Mouse (Mus musculus): ENCODE measurements around the gene Tenm4.
A peak's percentile ranks its signal among the peaks of the same experiment; 100 is the strongest.

Gene Tenm4

GRCm38 (mm10) chr7:96170924-96171595 lies at the start of gene Tenm4:
Gene Tenm4 (plus strand): TSS chr7:96171246.
- DNase-seq, result no peak

GRCm38 (mm10) chr7:96130763-96131162 lies 40.3 kb upstream of the Tenm4 start:
- DNase-seq, result no peak

DNA sequence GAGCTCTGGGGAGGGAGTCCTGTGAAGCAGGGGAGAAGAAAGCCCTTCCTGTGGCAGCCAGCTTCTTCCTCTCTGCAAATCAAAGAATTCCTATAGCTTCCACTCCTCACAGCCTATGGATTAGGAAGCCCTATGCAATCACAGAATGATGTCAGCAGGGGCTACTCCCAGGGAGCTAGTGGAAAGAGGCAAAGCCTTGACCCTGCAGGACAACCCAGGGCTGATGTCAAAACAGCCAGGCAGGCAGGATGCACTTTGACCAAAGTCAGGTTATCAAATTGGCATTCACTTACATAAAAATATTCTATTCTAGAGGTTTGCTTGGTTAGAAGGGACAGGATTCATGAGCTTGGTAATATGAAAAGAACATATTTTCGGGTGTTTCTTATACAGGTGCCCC lies 39.9 kb upstream of the Tenm4 start:
- DNase-seq, result no peak

- peak; percentile 49 to 53 for DNase-seq
Observed at GRCm38 (mm10) chr7:96136497-96136961, 34.5 kb upstream of the Tenm4 start.

- no peak for DNase-seq
Observed at GRCm38 (mm10) chr7:96141876-96142275, 29.2 kb upstream of the Tenm4 start.

GRCm38 (mm10) chr7:96142973-96143596 lies 28.0 kb upstream of the Tenm4 start:
- DNase-seq, result peak; percentile 84 to 86

DNA sequence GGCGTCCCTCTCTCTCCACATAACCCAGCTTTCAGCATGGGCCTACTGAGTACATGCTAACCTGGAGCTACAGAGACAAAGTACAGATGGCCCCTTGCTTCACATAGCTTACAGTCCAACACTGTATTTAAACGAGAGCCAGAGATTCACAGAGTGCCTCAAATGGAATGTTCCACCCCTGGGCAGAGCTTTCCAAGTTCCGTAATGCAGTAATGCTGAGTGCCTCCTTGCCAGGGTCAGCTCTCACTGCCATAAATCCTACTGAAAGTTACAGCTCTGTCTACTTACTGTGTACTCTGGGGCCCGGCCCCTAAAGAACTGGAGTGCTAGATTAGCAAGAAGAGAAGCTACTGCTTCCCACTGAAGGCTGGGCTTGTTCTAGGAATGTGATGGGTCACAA lies 23.6 kb upstream of the Tenm4 start:
- no peak for DNase-seq

DNA sequence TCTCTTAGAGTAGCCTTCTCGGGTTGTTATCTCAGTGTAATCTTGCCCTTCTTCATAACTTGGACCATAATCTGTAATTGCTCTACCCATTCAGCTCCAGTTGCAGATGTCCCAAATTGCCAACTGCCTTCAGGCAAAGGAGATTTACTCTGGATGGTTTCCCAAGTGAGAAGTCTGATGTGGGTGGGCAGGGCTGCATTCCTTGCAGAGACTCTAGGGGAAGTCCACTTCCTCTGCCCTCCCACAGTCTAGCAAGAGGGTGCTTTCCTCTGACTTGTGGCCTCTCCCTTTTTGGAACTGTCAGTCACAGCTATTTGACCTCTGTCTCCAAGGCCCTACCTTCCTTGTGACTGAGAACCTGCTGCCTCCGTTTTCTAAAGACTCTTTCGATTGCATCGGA lies 22.9 kb upstream of the Tenm4 start:
- no peak for DNase-seq

DNA sequence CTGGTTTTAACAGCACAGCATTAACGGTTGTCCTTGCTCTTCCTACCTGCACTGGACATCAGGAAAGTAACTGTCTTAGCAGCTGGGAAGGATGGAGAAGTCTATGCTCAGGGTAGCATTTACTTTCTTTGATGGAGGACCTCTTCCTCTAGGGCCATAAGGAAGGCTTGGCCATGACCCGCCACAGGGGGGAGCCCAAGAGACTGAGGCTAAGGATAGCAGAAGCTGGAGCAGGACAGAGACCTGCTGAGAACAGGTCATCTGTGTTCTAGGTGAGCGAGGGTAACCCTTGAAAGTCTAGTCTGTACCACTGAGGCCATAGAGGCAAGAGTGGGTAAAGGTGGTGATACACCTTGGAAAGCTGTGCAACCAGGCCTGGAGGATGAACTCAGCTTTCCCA lies 19.8 kb upstream of the Tenm4 start:
- DNase-seq, result peak; percentile 49 to 57

GRCm38 (mm10) chr7:96151961-96152360 lies 19.1 kb upstream of the Tenm4 start:
- DNase-seq, result no peak

DNA sequence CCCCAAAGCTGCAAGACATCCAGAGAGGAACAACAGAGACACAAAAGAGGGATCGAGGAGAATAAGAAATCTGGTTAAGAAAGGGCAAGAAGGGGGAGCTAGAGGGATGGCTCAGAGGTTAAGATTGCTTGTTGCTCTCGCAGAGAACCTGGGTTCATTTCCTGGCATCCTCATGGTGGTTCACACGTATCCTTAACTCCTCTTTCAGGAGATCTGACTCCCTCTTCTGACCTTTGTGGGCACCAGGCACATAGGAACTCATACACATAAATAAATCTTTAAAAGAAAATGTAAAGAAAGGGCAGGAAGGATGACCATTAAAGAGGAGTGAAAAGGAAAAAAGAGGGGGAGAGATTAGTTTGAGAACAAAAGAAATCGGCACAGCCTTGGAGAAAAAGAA lies 18.6 kb upstream of the Tenm4 start:
- DNase-seq, result no peak

- DNase-seq, result peak; percentile 33 to 43
Observed at GRCm38 (mm10) chr7:96152924-96153359, 18.1 kb upstream of the Tenm4 start.

DNA sequence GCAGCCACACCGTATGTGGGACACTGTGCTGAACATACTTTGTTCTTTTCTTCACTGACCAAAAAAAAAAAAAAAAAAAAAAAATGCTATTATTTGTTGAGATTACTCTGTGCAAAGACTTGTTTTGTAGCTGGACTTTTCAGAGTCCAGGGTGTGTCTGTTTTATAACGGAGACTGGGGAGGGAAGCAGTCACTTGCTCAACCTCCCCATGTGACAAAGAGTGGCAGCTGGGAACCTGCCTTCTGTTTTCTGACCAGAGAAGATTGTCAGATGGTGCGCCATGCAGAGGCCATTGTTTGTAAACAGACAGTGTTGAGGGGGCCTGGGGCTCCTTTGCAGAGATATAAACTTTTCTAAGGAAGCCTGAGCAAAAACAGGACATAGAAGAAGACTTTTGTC lies 17.0 kb upstream of the Tenm4 start:
- DNase-seq, result no peak

- DNase-seq, result no peak
Observed at GRCm38 (mm10) chr7:96156481-96157255, 14.4 kb upstream of the Tenm4 start.

- no peak for DNase-seq
Observed at GRCm38 (mm10) chr7:96164141-96164540, 6.9 kb upstream of the Tenm4 start.

DNA sequence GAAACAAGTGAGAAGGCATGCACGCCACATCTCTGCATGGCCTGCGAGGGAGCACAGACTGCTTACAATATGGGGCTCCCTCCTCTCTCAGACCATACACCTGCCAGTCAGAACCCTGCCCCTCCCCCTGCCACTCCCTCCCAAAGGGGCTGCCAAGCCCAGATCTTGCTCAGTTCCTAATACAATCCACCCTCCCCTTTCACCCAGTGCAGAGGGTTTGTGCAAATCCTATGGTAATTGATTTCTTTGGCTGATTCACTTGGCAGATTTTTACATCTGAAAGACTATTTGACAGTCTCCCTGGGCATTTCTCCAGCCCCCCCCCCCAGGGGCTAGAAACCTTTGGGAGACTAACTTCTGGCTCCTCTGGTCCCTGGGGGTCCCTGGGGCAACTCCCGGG lies 2.1 kb upstream of the Tenm4 start:
- peak; percentile 47 to 63 for DNase-seq

GRCm38 (mm10) chr7:96171596-96172563 lies 834 bp downstream of the Tenm4 start:
- no peak for DNase-seq

DNA sequence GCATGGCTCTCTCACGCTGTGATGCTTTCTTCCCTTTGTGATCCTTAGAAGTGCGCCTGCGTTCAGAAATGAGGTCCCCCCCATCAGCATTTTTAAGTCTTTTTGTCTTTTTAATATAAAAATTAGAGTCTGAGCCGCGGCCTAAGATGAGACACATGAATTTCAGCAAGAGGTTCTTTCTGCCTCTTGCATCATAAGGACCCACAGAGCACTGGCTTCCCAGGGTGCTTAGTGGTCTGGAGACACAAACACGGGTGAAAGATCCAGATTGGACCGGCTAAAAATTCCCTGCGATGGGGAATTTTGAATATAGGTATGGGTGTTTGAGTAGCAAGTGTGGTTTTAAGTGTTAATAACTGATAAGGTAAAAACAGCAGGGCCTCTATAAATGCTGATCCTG lies 5.7 kb downstream of the Tenm4 start:
- no peak for DNase-seq

GRCm38 (mm10) chr7:96181751-96182150 lies 10.7 kb downstream of the Tenm4 start:
- no peak for DNase-seq

- no peak for DNase-seq
Observed at GRCm38 (mm10) chr7:96183195-96183594, 12.1 kb downstream of the Tenm4 start.

- no peak for DNase-seq
Observed at GRCm38 (mm10) chr7:96185411-96185810, 14.4 kb downstream of the Tenm4 start.

- no peak for DNase-seq
Observed at GRCm38 (mm10) chr7:96203812-96204560, 32.9 kb downstream of the Tenm4 start.

Data from cerebellum, postnatal 14 days (tissue).